Mouse (Mus musculus) MEL (cell line): ENCODE results near the gene Degs2. TPM values are rescaled to one million over a fixed set of nuclear protein-coding genes. Genes with fewer than 3 reads are reported as not detected.

Experiments used
- DNase-seq: peaks from one replicate; pipeline ENCODE4 v3.0.0; 2011; ENCODE audit warnings: low read depth, low spot score
- H3K27ac ChIP-seq: 2 replicates; pipeline ENCODE4 v1.5.1; 2012; ENCODE audit warnings: low read depth, mild to moderate bottlenecking, control low read depth, low read length, moderate library complexity; ENCODE audit not compliant: control insufficient read depth
- H3K27me3 ChIP-seq, 2 experiments: fragments of 150-350 bp in 1 of 2; sonication (generic) in 1 of 2; 2 replicates each; pipeline ENCODE4 v1.6.1; 2012; ENCODE audit warnings: low read length in 2 of 2, mild to moderate bottlenecking in 2 of 2, improper control_type of control experiment in 1 of 2, moderate library complexity in 1 of 2; ENCODE audit not compliant: insufficient read depth in 2 of 2, control insufficient read depth in 1 of 2
- H3K36me3 ChIP-seq, 2 experiments: 2 replicates each; pipeline ENCODE4 v1.6.1; 2012 to 2014; ENCODE audit warnings: low read length in 2 of 2, improper control_type of control experiment in 1 of 2, inconsistent platforms in 1 of 2, mild to moderate bottlenecking in 1 of 2; ENCODE audit not compliant: insufficient read depth in 2 of 2, control insufficient read depth in 1 of 2
- H3K4me1 ChIP-seq, 2 experiments: fragments of 150-350 bp in 1 of 2; sonication (generic) in 1 of 2; 2 replicates each; pipeline ENCODE4 v1.6.1; 2012; ENCODE audit warnings: low read length in 2 of 2, improper control_type of control experiment in 1 of 2, mild to moderate bottlenecking in 1 of 2; ENCODE audit not compliant: insufficient read depth in 2 of 2, control insufficient read depth in 1 of 2
- H3K4me3 ChIP-seq, 2 experiments: fragments of 150-350 bp in 1 of 2; sonication (generic) in 1 of 2; 2 replicates each; pipeline ENCODE4 v1.5.1; 2012; ENCODE audit warnings: low read depth in 2 of 2, low read length in 2 of 2, mild to moderate bottlenecking in 2 of 2, moderate library complexity in 2 of 2, control low read depth in 1 of 2, improper control_type of control experiment in 1 of 2; ENCODE audit not compliant: control insufficient read depth in 1 of 2, insufficient read depth in 1 of 2
- H3K79me2 ChIP-seq: 2 replicates; pipeline ENCODE4 v1.6.1; 2012; ENCODE audit warnings: mild to moderate bottlenecking, low read length, moderate library complexity; ENCODE audit not compliant: control insufficient read depth, poor library complexity, insufficient read depth
- H3K9ac ChIP-seq: 2 replicates; pipeline ENCODE4 v1.6.1; 2012; ENCODE audit warnings: low read depth, mild to moderate bottlenecking, control low read depth, low read length, moderate library complexity; ENCODE audit not compliant: control insufficient read depth, poor library complexity, severe bottlenecking
- H3K9me3 ChIP-seq: fragments of 150-350 bp; sonication (generic); replicated peaks from 2 replicates; pipeline ENCODE4 v1.6.1; 2012; ENCODE audit warnings: mild to moderate bottlenecking, low read length, improper control_type of control experiment, moderate library complexity; ENCODE audit not compliant: insufficient read depth
- CHD1 ChIP-seq: IDR thresholded peaks from 2 replicates; pipeline ENCODE4 v1.6.1; 2012; ENCODE audit warnings: low read depth, mild to moderate bottlenecking, inconsistent platforms, low read length, improper control_type of control experiment
- ELF1 ChIP-seq: IDR thresholded peaks from 2 replicates; pipeline ENCODE4 v1.6.1; 2014; ENCODE audit warnings: low read depth, mild to moderate bottlenecking, inconsistent platforms, low read length, improper control_type of control experiment, moderate library complexity
- GABPA ChIP-seq: IDR thresholded peaks from 2 replicates; pipeline ENCODE4 v1.6.1; 2012; ENCODE audit warnings: low read depth, mild to moderate bottlenecking, inconsistent platforms, low read length, improper control_type of control experiment, moderate library complexity
- HCFC1 ChIP-seq: IDR thresholded peaks from 2 replicates; pipeline ENCODE4 v1.6.1; 2012; ENCODE audit warnings: low read depth, mild to moderate bottlenecking, inconsistent platforms, low read length, improper control_type of control experiment, moderate library complexity
- JUND ChIP-seq: IDR thresholded peaks from 2 replicates; pipeline ENCODE4 v1.6.1; 2011; ENCODE audit warnings: low read depth, mild to moderate bottlenecking, improper control_type of control experiment, low read length
- KAT2A ChIP-seq: conservative IDR thresholded peaks from 2 replicates; pipeline ENCODE4 v1.6.1; 2012; ENCODE audit warnings: low read depth, low read length, improper control_type of control experiment, inconsistent platforms
- MAFK ChIP-seq: IDR thresholded peaks from 2 replicates; pipeline ENCODE4 v1.6.1; 2011; ENCODE audit warnings: low read depth, mild to moderate bottlenecking, low read length, improper control_type of control experiment, borderline replicate concordance
- MEF2A ChIP-seq: IDR thresholded peaks from 2 replicates; pipeline ENCODE4 v1.6.1; 2014; ENCODE audit warnings: low read depth, mild to moderate bottlenecking, inconsistent platforms, low read length, improper control_type of control experiment; ENCODE audit not compliant: poor library complexity, insufficient replicate concordance, severe bottlenecking; ENCODE audit errors: extremely low read depth
- MXI1 ChIP-seq: IDR thresholded peaks from 2 replicates; pipeline ENCODE4 v1.6.1; 2011; ENCODE audit warnings: mild to moderate bottlenecking, low read depth, low read length, improper control_type of control experiment
- MYB ChIP-seq: IDR thresholded peaks from 2 replicates; pipeline ENCODE4 v1.6.1; 2011; ENCODE audit warnings: mild to moderate bottlenecking, low read depth, low read length, improper control_type of control experiment
- MYC ChIP-seq: IDR thresholded peaks from 2 replicates; pipeline ENCODE4 v1.6.1; 2011; ENCODE audit warnings: low read depth, mild to moderate bottlenecking, low read length, improper control_type of control experiment, moderate library complexity
- NELFE ChIP-seq: IDR thresholded peaks from 2 replicates; pipeline ENCODE4 v1.6.1; 2011; ENCODE audit warnings: low read depth, low read length, improper control_type of control experiment
- NRF1 ChIP-seq: IDR thresholded peaks from 2 replicates; pipeline ENCODE4 v1.6.1; 2014; ENCODE audit warnings: low read depth, mild to moderate bottlenecking, inconsistent platforms, low read length, improper control_type of control experiment, moderate library complexity; ENCODE audit not compliant: poor library complexity, insufficient read depth, severe bottlenecking
- POLR2AphosphoS2 ChIP-seq: IDR thresholded peaks from 2 replicates; pipeline ENCODE4 v1.6.1; 2011; ENCODE audit warnings: low read length, improper control_type of control experiment
- RAD21 ChIP-seq: IDR thresholded peaks from 2 replicates; pipeline ENCODE4 v1.6.1; 2011; ENCODE audit warnings: mild to moderate bottlenecking, low read depth, low read length, improper control_type of control experiment
- SIN3A ChIP-seq: IDR thresholded peaks from 2 replicates; pipeline ENCODE4 v1.6.1; 2012; ENCODE audit warnings: low read length, improper control_type of control experiment, inconsistent platforms
- SMC3 ChIP-seq: IDR thresholded peaks from 2 replicates; pipeline ENCODE4 v1.6.1; 2011; ENCODE audit warnings: low read depth, low read length, improper control_type of control experiment
- TAL1 ChIP-seq: IDR thresholded peaks from 2 replicates; pipeline ENCODE4 v1.6.1; 2012; ENCODE audit warnings: mild to moderate bottlenecking, inconsistent platforms, low read length, moderate library complexity, mixed read lengths
- TCF12 ChIP-seq: IDR thresholded peaks from 2 replicates; pipeline ENCODE4 v1.6.1; 2014; ENCODE audit warnings: low read depth, mild to moderate bottlenecking, inconsistent platforms, low read length, improper control_type of control experiment, moderate library complexity
- UBTF ChIP-seq: IDR thresholded peaks from 2 replicates; pipeline ENCODE4 v1.6.1; 2012; ENCODE audit warnings: low read depth, mild to moderate bottlenecking, inconsistent platforms, low read length, improper control_type of control experiment, moderate library complexity, borderline replicate concordance; ENCODE audit not compliant: insufficient read depth
- USF1 ChIP-seq: IDR thresholded peaks from 2 replicates; pipeline ENCODE4 v1.6.1; 2014; ENCODE audit warnings: low read depth, mild to moderate bottlenecking, inconsistent platforms, low read length, improper control_type of control experiment, moderate library complexity
- USF2 ChIP-seq, 2 experiments: IDR thresholded peaks; 2 replicates each; pipeline ENCODE4 v1.6.1; 2011 to 2012; ENCODE audit warnings: improper control_type of control experiment in 2 of 2, low read length in 2 of 2, borderline replicate concordance in 1 of 2, inconsistent platforms in 1 of 2, low read depth in 1 of 2, mild to moderate bottlenecking in 1 of 2; ENCODE audit not compliant: insufficient read depth in 1 of 2
- ZC3H11A ChIP-seq: IDR thresholded peaks from 2 replicates; pipeline ENCODE4 v1.6.1; 2012; ENCODE audit warnings: low read depth, mild to moderate bottlenecking, inconsistent platforms, low read length, improper control_type of control experiment
- ZKSCAN1 ChIP-seq: IDR thresholded peaks from 2 replicates; pipeline ENCODE4 v1.6.1; 2012; ENCODE audit warnings: low read depth, mild to moderate bottlenecking, inconsistent platforms, low read length, improper control_type of control experiment, moderate library complexity
- ZNF384 ChIP-seq: IDR thresholded peaks from 2 replicates; pipeline ENCODE4 v1.6.1; 2012; ENCODE audit warnings: low read depth, mild to moderate bottlenecking, inconsistent platforms, low read length, improper control_type of control experiment
- polyA plus RNA-seq, 2 experiments: library from polyadenylated mRNA; stranded (reverse) in 1 of 2; unstranded in 1 of 2; fragments of >175 nt in 1 of 2; fragments of >200 nt in 1 of 2; gene quantifications; 2 replicates each; pipeline versions ENCODE4 v1.2.1 to v1.2.4; 2012; ENCODE audit warnings: low replicate concordance in 2 of 2, low read depth in 1 of 2; ENCODE audit not compliant: insufficient read length in 2 of 2, insufficient read depth in 1 of 2, missing spikeins in 1 of 2
- total RNA-seq: library from RNA; depleted of rRNA; stranded (reverse); fragments of 300-350 nt; gene quantifications from 2 replicates; pipeline ENCODE4 v1.2.3, GENCODE M21; 2012

Degs2 gene
- total and polyA plus RNA-seq, 3 experiments: not detected

DNA sequence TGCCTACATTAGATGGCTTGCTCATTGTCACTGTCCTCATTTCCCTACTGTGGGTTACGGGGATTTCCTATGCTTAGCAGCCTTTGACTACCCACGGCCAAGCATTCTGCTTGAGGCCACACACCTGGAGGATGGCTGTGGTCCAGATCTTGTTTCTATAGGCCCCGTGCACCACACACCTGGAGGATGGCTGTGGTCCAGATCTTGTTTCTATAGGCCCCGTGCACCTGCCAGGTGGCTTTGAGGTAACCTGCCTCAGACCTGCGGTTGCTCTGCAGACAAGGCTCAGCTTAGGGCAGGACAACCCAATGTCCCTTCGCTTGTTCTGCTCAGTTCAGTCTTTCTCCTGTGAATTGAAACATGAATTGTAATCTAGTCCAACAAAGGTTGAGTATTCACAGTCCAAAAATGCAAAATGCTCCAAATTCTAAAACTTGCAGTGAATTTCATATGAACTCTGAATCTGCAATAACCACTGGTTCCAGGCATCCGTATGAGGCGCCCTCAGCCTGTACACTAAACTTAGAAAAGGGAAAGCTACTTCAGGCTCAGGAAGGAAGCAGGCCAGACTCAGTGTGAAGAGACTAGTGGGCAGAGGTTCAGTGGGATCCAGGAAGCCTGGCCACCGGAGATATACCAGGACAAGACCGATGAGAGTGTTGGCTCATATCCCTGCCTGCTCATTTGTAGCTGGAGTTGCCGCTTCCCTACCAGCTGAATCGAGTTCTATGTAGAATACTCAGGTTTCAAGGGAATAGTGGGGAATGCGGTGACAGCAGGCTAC lies 19.7 kb downstream of the Degs2 start:
- H3K9ac ChIP-seq: no peak overlapping the region
- no peaks in the 10 kb centered on the region for H3K36me3 ChIP-seq
- no peaks in the 10 kb centered on the region for H3K4me1 ChIP-seq
- no peaks in the 10 kb centered on the region for H3K27me3 ChIP-seq
- DNase-seq: no peak
- TF ChIP-seq JUND (no peak), MAFK (no peak), CHD1 (no peak), KAT2A (no peak), NELFE (no peak), POLR2AphosphoS2 (no peak), TCF12 (no peak), GABPA (no peak), USF2 (IDR thresholded peaks at IDR 0.05; ENCODE audit: borderline replicate concordance in 1 of 2, insufficient read depth in 1 of 2, low read depth in 1 of 2, low read length in 2 of 2) (no peak), MYC (no peak), HCFC1 (no peak), SMC3 (no peak)
- no peaks in the 10 kb centered on the region for H3K9me3 ChIP-seq
- no peak overlapping the region for H3K27ac ChIP-seq
- H3K4me3 ChIP-seq: no peak overlapping the region
- H3K79me2 ChIP-seq: no peaks in the 10 kb centered on the region

DNA sequence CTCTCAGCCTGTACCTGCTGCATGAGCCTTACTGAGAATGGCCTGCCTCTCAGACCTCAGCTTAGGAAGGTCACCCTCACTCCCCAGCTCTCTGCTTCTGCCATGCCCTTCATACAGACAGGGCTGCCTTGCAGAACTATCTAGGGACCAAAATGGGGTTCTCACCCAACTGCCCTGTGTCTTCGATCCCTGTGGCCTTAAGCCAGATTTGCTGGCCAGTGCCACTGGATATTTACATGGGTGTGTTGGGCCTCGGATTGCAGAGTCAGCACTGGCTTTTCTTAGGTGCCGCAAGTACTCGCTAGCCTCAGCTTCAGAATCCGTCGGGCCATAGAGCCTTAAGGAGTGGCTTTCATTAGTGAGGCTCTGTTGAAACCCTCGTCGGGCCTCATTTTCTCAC lies 21.3 kb downstream of the Degs2 start:
- Histone ChIP-seq H3K9me3 (no peaks in the 10 kb centered on the region), H3K27ac (no peak overlapping the region), H3K36me3 (no peaks in the 10 kb centered on the region), H3K27me3 (no peaks in the 10 kb centered on the region), H3K4me3 (no peak overlapping the region), H3K4me1 (no peaks in the 10 kb centered on the region), H3K9ac (no peak overlapping the region), H3K79me2 (no peaks in the 10 kb centered on the region)
- DNase-seq: no peak
- TF ChIP-seq GABPA (no peak), ZNF384 (no peak), KAT2A (no peak), MEF2A (no peak)

DNA sequence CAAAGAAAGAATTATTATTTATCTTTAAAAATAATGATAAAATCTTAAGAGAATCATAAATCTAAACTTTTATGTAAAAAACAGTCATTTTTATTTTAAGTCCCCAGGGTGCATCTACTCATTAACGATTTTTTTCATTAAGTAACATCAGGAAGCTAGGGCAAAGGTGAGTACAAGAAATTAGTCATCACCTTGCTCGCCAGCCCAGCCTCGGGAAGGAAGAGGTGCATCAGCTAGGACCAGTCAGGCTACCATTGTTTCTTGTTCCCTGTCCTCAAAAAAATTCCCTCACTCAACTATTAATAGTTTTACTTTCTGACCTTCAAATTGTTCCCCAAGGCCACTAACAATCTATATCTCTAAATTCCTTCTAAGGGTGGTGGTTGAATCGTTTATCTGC lies 23.7 kb downstream of the Degs2 start:
- Histone ChIP-seq H3K4me3 (no peak overlapping the region), H3K79me2 (no peaks in the 10 kb centered on the region), H3K9me3 (no peaks in the 10 kb centered on the region), H3K36me3 (no peaks in the 10 kb centered on the region), H3K27ac (no peak overlapping the region), H3K9ac (no peak overlapping the region), H3K27me3 (no peaks in the 10 kb centered on the region), H3K4me1 (no peaks in the 10 kb centered on the region)
- no peak for TF ChIP-seq ELF1
- TF ChIP-seq UBTF: no peak
- TF ChIP-seq USF1: no peak
- TF ChIP-seq ZKSCAN1: no peak
- no peak for TF ChIP-seq MXI1
- no peak for TF ChIP-seq RAD21
- no peak for TF ChIP-seq SIN3A
- no peak for TF ChIP-seq ZC3H11A
- TF ChIP-seq USF2 (IDR thresholded peaks at IDR 0.05; ENCODE audit: borderline replicate concordance in 1 of 2, insufficient read depth in 1 of 2, low read depth in 1 of 2, low read length in 2 of 2): no peak
- no peak for TF ChIP-seq MYB
- no peak for TF ChIP-seq HCFC1
- TF ChIP-seq NRF1: no peak
- no peak for TF ChIP-seq TAL1
- TF ChIP-seq POLR2AphosphoS2: no peak
- no peak for DNase-seq
